Mouse (Mus musculus) left cerebral cortex, postnatal 10 days (tissue): ENCODE measurements at regions not wholly inside any gene's neighbourhood (a gene's known extent, or its start where the extent isn't known, plus 50 kb on each side); places are given as distances from the start of the nearest gene placed in this dataset.
A peak's percentile ranks its signal among the peaks of the same experiment; 100 is the strongest.

Experiments used
- DNase-seq, 2 experiments: peaks; one replicate each; pipeline ENCODE4 v3.0.0; 2021 to 2022; ENCODE audit warnings: low spot score in 2 of 2, mixed read lengths in 1 of 2; ENCODE audit errors: extremely low spot score in 1 of 2
- intact Hi-C: fragments of 180-260 bp; cut with DNase I; formaldehyde crosslinking; loops from one replicate; pipeline ENCODE4 v1.15.1; 2025

- DNase-seq, result peak; percentile 11 to 24
Observed at GRCm38 (mm10) chr8:107824640-107825039, 117.8 kb upstream of the Zfhx3 start.

DNA sequence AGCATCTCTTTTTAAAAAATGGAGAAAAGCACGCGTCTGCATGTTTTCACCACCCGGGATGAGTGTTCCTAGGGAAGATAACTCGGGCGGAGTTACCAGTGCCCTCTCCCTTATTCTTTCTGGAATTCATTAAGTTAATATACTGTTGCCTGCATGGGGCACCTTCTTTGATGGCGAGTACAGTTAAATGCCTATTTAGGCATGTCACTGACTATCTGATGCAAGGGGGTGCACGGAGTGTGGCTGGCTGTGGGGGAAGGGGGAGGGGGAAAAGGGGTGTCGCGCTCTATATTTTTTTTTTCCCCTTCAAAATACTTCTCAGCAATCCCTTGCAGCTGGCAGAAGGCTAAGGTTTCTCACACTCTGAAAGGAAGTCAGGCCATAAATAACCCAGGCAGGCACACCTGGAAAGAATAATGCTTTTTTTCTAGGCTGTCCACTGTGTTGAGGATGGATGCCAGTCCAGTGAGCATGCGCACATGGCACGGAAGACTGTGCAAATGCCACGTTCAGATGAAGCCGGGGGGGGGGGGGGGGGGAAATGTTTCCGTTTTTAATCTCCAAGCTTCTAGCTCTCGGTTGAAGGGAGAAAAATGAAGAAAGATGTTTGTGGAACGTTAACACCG, 114.8 kb upstream of the Zfhx3 start:
- DNase-seq, result no peak
- intact Hi-C loops, result no loop called here

More at GRCm38 (mm10) chr8:107824640-107825039, 117.8 kb upstream of the Zfhx3 start:
- intact Hi-C loops, result no loop called here

DNA sequence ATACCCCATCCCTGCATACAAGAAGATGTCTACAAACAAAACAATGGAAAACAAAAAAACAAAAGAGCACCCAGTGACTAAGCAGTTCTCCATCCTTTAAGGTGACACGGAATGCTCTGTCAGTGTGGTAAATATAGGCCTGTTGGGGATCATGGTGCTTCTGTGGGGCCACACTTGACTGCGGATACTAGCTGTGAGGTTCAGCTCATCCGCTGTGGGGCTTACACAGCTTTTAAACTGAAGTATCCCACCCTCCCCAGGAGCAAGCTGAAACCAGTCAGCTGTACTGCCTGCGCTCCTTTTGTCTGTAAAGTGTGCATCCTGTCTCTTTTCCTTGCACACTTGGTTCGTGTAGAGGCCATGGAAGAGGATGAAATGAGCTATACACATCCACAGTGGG, 113.9 kb upstream of the Zfhx3 start:
- intact Hi-C loops, result no loop called here
- DNase-seq, result no peak

- DNase-seq, result no peak
- intact Hi-C loops, result no loop called here
Observed at GRCm38 (mm10) chr8:107833481-107833880, 109.0 kb upstream of the Zfhx3 start.

DNA sequence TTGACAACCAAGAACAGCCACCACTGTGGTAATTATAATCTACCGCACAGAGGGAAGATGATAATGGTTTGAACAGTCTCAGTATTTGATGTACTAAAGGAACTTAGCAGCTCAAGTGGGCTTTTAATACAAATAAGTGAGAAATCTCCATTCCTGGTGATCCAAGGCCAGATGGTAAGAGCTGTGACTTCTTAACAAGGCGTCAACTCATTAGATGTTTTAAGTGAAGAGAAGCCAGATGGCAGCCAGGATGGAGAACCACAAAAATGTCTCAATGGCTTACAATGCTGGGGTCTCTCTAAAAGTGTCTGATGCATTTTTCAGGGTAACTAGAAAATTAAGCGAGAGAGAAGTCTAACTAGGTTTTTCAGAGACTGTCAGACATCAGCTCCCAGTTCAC, 96.3 kb upstream of the Zfhx3 start:
- intact Hi-C loops, result no loop called here

DNA sequence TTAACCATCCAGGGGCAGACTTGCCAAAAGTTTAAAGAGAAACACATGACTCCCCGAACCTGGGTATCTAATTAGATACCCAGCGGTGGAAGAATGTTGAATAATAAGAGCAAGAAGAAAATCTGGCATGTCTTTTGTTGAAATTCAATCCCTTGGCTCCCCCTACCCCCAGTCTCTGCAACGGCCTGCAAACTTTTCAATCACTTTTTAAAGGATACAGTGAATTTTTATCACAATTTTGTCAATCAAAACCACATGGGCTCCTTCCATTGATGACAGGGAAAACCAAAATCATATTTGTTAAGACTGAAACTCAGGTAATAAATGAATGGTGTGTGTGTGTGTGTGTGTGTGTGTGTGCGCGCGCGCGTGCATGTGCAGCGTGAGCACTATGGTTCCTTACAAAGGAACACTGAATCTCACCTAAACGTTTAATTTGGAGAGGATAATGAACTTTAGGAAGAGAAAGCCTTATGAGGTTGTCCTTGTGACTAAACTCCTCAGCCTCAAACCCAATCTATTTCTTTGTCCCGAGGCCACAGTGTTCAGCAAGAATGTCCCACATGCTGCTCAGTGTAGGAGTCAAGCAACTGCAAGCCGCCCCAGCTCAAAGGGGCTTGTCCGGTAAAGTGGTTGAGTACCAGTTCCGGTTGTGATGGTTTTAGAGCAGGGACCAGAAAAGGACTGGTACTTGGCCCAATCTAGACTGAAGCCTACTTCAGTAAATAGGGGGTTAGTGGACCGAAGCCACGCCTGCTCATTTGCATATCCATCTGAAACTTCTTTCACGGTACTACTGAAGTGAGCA, 91.0 kb upstream of the Zfhx3 start:
- intact Hi-C loops, result no loop called here
- no peak for DNase-seq

More for the DNA sequence above, 96.3 kb upstream of the Zfhx3 start:
- DNase-seq, result no peak

DNA sequence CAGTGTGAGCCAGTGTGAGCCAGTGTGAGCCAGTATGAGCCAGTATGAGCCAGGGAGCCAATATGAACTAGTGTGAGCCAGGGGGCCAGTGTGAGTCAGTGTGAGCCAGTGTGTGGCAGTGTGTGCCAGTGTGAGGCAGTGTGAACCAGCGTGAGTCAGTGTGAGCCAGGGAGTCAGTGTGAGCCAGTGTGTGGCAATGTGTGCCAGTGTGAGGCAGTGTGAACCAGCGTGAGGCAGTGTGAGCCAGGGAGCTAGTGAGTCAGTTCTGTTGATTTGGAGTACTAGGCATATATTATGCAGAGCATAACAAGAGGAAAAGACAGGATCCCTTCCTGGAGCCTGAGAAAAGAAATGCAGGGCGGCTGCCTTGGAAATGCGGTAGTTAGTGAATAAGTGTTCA, 82.7 kb upstream of the Zfhx3 start:
- no peak for DNase-seq
- intact Hi-C loops, result no loop called here

DNA sequence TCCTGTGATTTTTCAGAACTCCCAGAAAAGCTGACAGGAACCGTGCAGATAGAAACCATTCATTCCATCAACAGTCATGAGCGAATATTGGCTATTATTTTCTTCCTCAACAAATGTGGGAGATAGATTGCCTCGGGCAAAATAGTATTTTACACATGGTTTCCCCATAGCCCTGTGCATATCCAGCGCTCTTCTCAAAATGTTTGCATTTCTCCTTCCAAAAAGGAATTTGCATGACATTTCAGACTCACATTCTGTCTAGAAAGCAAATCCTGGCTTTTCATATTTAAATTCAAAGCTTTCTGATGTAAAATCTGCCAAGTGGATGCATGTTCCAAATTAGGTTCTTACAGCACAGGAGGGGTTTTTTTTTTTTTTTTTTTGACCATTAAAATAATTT, 82.2 kb upstream of the Zfhx3 start:
- intact Hi-C loops, result no loop called here
- peak in 1 of 2 experiments; percentile 7 for DNase-seq

DNA sequence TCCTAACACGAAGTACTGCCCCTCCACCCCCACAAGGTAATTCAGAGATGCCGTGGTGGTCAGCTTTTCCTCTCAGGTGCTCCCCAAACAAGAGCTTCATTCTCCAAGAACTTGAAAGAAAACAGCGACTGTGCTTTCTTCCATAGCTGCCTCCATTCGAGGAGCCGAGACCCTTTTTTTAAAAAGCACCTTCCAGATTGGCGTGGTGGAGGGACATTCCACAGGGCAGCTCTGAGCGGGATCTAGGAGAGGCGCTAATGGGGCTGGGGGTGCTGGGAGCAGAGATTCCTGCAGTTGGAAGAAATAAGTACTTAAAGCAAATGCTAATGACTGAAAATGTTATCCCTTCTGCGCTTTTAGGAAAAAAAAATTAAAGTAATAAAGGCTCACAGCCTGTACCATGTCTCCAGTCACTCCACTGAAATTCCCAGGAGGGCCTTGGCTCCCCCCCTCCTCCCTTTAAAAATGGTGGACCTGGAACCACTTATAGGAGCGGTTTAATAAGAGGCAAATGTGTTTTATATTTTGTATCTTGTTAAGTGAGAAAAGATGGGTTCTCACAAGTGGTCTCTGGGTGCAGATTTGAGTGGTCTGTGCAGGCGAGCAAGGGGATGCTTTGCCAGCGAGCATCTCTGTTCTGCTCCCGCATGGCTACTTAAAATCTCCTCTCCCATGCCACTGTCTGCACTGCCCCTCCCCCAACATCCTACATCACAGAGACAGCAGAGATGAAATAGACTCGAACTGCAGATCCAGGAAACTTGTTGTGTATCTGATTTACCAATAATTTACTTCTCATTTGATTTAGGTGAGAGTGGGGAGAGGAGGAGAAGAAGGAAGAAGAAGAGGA, 77.4 kb upstream of the Zfhx3 start:
- DNase-seq, result no peak
- intact Hi-C loops, result no loop called here

DNA sequence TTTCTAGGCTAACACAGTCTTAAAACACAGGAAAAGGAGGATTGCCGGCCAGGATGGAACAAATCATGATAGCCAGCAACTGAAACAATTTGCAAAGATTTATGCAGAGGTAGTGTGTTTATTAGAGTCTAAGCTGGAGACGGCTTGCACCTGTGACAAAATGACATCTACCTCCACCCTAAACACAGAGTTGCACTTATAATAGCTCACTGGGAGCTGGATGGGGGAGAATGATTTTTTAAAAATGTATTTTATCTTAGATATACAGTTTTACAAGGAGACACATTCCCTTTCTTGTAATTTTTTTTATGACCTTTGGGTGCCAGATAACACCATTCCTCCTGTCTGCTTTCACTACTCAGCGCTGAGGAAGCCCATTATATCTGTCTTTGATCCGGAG, 76.7 kb upstream of the Zfhx3 start:
- intact Hi-C loops, result no loop called here

DNA sequence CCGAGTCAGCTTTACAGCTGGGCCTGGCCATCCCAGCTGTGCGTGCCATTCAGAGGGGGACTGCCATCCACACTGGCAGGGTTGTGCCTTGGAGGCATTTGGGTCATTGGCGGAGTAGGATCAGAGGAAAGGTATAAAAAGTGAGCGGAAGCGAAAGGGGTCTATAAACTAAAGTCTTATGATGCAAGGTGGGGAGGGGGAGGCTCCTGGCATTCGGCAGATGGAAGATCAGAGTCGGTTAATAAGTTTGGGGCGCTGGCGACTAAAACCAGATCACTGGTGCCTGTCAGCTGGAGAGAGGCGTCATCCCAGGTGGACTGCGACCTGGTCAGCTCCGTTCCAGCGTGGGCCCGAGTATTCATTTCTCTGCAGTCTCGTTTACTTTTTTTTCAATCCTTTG, 70.7 kb upstream of the Zfhx3 start:
- intact Hi-C loops, result no loop called here
- DNase-seq, result no peak

More for the DNA sequence above, 76.7 kb upstream of the Zfhx3 start:
- no peak for DNase-seq

DNA sequence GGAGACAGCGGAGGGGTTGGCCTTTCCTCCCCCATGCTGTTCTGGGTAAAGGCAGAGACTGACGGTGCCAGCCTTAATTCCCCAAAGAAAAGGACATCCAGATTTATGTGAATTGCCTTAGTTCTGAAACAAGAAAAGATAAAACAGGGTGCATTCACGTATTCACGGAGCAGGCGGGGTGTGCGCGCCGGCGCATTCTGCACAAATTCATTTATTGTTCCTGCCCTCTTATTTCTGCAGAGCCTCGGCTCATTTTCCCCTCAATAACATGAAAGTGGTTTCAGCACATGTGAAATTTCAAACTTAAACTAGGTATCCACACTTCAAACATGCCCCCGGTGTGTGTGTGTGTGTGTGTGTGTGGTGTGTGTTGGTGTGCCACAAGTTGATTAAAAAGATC, 70.3 kb upstream of the Zfhx3 start:
- DNase-seq, result no peak
- intact Hi-C loops, result no loop called here

DNA sequence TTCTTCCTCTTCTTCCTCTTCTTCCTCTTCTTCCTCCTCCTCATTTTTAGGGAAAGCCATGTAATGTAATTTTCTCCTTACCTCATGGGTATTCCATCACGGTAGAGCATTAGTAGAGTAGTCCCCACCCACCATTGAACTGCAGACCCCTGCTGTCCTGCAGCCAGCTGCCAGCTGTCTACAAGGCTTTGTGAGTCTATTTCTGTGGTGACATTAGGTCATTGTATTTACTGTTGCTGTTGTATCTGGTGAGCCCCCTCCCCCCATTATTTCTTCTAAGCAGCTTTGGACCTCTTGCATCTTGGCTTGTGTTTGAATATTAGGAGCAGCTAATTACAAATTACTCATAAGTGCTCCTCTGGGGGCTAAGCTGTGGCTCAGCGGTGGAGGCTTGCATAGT, 66.0 kb upstream of the Zfhx3 start:
- no peak for DNase-seq
- intact Hi-C loops, result no loop called here

GRCm38 (mm10) chr8:107881851-107882250, 60.6 kb upstream of the Zfhx3 start:
- intact Hi-C loops, result no loop called here
- peak; percentile 52 to 72 for DNase-seq

DNA sequence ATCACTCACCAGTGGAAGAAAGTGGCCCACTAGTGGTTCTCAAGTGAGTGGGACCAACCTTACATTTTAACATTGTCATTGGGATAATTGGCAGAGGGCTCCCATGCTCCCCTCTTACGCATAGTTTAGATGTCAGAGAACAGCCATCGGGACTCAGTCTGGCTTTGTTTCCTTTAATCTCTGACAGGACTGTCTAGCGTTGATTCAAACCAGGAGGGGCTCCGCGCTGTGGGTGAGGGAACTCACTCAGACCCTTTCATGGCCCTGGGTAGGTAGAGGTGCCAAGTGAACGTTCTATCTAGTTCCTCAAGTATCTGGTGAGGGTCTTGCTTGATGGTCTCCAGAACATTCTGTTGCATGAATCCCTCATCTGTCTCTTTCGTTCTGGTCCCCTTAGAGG, 56.9 kb upstream of the Zfhx3 start:
- no peak for DNase-seq
- intact Hi-C loops, result no loop called here

DNA sequence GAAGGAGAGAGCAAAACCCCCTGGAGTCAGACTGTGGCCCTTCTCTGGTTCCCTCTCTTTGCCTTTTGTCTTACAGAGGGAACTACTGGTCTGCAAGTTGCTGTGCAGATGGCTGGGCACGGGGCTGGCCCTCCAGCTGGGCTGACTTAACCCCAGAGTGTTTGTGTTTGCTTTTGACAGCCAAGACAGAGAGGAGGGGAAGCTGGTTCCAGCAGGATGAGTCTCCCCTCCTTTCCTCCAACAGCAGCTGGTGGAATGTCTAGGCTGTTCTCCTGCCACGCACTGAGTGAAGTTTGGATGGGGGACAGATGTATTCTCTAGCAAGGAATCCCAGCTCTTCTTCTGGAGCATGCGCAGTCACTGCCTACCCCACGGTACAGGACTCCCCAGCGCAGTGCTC, 56.5 kb upstream of the Zfhx3 start:
- intact Hi-C loops, result no loop called here
- peak in 1 of 2 experiments; percentile 45 for DNase-seq

DNA sequence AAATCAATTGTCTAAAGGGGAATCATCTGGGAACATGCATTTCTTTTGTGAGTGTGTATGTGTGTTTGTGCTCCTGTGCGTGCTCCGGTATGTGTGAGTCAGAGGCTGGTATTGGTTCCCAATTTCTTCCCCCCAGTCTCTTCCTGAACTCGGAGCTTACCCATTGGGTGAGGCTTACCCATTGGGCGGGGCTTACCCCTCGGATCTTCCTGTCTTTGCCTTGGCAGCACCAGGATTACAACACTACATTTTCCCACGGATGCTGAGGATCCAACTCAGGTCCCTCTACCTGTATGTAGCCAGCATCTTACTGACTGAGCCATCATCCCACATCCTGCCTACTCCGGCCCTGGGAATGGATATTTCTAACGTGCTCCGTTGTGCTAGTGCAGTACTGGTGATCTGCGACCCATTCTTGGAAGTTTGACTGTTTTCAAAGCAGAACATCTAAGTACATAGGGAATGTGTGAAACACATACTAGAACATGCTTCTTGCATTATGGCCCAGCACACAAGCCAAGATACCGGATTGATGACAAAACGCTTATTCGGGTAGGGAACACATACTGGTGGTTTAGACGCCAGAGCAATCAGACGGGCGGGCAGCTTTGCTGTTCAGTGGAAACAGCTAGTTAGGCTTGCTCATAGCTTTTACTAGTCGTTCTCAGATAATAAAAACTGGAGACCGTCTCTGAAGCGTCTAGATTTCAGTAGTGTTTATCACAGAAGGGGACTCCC, 55.8 kb upstream of the Zfhx3 start:
- DNase-seq, result no peak
- intact Hi-C loops, result no loop called here

GRCm38 (mm10) chr8:107887333-107887732, 55.1 kb upstream of the Zfhx3 start:
- intact Hi-C loops, result no loop called here
- DNase-seq, result no peak

GRCm38 (mm10) chr8:107890922-107891321, 51.5 kb upstream of the Zfhx3 start:
- intact Hi-C loops, result no loop called here
- DNase-seq, result no peak
